Mouse (Mus musculus): ENCODE results near the gene Zfp648.

The Zfp648 gene

DNA sequence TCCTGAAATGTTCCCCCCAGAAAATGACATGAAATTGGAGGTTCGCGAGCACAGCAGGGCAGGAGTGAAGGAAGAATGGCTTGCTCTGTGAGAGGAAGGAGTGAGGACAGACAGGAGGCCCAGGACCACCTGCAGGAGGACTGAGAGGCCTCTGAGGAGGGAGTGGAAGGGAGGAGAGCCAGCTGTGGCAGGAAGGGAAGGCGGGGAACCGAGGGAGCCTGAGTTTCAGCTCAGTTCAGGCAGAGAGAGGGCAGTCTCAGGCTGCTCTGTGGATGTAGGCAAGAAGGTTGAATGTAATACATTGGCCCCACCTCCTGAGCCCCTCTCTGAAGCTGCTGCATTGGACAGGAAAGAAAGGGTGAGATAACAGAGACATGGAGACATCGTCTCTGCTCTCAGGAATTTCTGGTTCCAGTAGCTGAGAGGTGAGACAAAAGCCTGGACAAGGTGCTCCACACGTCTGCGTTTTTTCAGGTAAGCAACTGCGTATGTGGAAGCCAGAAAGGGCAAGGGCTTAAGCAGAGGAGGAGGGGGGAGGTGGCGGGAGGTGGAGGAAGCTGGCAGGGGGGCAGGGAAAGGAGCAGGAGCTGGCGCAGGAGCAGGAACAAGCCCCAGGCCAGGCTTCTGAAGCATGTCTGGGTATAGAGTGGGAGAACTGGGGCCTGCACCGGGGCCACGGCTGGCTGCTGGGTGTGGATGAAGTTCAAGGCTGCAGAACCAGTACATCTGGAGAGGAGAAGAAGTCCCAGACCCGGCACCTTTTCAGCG is at the start of gene Zfp648:
TSS of gene Zfp648 (plus strand) at position 233 of the 768 bp plus-strand sequence.
- no peak for DNase-seq

DNA sequence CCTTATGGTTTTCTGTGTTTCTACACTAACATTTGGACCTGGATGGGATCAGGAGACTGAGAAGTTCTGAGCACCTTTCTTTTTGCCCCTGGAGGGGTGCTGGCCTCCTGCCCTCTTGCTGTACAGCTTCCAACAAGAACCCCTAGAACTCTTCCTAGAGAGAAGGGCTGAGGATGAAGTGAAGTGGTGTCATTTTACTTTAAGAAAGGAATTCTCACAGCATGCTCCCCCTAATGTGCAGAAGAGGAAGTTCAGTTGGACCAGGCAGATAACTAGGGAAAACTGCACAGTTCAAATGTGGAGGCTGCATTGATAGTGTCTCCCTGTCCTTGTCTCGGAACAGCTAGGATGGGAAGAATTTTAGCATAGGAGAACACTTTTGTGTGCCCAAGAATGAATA is 48.4 kb upstream of the Zfp648 start:
- no peak for DNase-seq

DNA sequence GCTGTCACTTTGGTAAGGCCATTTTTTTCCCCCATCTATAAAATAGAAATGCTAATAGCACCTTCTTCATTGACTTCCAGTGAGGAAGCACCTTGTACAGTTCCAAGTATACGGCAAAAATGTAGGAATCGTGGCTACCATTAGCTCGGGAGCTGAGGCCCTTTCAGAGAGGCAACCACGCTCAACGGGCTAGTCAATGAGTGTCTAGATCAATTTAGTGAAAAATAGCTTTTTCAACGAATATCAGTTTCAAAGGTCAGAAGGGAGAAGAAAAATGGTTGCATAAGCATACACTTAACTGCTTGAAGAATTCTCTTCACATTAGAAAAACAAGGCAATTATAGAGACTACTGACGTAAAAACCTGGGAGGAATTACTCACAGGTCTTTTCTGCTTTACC is 47.2 kb upstream of the Zfp648 start:
- no peak for DNase-seq

DNA sequence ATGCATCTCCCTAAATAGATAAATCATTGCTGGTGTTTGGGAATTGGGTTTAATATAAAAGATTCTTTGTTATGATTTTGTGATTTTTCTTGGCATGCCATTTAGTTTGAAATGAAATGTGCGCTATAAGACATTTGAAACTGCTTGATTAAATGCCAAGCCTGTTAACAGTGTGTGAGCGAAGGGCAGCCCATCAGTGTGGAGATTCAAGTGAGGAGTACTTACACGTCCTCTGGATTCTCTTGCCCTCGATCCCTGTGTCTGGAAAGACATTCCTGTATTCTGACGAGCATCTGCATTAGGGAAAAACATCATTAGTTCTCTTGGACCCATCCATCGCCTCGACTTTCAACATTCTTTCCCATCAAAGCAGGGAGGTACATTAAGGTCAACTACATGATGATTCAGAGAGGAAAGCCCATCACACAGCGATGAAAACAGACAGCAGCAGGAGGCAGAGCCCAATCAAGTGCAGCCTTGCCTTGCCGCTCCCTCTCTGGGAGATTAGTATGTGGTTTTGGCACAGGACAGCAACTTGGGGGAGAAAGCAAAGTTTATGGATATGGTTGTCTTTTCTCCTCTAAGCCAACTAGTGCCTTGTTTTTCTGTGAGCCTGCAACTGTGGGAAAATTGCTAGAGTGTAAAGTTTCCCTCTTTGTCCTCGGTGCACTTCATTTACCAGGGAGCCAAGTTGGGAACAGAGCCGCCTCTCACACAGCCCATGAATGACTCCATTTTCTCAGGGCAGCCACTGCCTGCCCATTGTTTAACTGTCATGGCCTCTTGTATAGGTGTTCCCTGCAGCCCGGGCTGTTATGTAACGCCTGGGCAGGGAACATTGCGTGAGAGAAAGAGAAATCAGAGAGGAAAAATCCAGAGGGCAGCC is 44.6 kb upstream of the Zfp648 start:
- DNase-seq, result no peak

DNA sequence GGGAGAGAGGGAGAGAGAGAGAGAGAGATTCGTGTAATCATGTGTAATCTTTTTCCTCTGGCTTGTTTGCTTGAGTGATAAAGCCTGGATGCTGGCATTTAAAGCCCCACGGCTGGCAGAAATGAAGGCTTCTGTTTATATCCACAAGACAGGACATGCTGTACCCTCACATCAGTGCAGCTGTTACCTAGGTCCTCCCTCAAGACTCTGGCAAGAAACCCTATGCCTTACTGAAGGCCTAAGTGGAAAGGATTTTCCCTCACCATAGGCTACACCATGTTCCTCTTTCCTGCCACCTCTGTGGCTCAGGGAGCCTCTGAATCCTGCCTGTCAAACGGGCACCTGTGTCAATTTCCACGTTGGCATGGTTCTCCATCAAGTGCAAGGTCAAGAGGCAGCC is 43.9 kb upstream of the Zfp648 start:
- no peak for DNase-seq

DNA sequence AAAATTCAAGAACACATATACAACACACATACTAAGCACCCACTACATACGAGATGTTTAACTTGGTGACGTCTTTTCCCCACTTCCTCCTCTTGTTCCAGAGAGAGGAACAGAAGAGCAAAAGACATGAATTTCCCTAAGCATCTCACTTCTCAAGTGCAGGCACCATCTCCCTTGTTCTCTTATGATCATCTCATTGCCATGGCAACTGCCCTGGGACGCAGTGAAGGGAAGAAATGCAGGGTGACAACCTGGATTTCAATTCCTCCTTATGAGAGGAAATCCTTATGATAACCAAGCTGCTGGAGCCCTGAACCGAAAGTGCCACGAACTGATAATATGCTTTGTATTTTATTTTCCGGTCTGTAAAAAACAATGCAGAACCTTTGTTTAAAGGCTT is 33.3 kb upstream of the Zfp648 start:
- DNase-seq, result no peak

DNA sequence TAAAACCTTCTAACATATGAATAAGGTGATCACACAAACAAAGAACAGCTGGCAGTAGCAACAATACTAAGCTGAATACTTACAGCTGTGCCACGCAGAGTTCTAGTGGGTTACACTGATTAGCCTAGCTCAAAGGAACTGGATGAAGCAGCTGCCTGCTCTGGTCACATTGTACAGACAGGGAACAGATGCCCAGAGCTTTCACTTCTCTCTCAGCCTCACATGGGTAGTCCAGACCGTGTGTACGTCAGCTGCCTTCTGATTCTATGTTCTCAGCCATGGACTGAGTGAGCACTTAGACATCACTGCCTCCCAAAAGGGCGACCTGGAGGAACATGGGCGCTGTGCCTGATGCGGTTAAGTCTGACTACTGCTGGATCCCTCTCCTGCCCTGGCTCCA is 25.7 kb upstream of the Zfp648 start:
- DNase-seq, result no peak

DNA sequence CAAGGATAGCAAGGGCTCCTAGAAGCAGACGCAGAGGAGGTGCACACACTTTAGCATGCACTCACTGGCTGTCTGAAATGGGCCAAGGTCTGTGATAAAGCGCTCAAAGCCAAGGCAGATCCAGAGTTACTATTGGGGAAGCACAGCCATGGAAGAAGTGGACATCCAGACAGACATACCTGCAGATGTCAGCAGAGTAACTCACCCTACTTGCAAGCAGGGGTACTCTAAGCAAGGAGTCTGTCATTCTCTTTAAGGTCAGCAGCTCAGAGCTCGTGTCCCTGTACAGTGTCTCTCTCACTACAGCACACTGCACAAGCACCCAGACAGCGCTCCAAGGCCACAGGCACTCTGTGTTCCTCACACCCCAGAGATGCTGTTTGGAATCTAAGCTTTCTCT is 23.2 kb upstream of the Zfp648 start:
- DNase-seq, result no peak

DNA sequence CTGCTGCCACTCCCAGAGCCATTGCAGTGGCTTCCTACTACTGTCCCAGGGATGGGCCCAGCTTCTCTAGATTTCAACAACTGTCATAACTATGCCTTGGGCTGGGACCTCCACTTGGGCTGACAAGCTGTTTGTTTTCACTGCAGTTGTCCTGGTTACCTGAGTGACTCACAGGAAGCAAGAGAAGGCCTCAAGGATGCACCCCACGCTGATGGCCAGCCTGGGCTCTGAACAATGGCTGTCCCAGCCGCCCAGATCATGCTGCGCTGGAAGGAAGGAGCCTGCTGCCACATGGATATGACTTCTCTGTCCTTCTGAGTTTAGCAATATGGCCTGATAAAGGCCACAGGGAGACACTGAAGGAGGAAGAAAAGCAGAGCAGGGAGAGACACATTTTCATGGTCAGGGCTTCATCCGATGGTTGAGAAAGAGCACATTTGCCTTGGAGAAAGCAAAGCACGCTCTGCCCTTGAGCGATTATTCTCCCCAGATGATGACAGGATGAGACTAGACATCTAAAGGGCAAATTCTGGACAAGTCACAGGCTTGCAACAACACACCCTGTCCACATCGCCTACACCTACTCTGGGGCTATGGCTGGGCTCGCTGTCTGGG is 22.3 kb upstream of the Zfp648 start:
- DNase-seq, result no peak

DNA sequence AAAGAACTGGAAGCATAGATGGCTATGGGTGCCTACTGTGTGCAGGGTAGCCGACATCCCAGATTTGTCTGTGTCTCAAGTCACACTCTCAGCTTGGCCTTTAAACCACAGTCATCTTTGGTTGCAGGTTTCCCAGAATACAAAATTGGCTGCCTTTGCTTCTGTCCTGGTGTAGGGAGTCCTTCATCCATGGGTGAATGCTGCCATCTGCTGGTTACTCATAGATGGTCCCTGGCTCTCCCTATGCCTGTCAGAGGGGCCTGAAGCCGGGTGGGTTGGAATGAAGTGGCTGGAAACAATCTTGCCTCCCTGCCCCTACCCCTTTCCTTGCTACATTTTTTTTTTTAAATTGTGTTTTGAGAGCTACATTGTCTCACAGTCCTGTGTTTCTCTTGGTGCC is 20.0 kb upstream of the Zfp648 start:
- DNase-seq, result peak; percentile 53

DNA sequence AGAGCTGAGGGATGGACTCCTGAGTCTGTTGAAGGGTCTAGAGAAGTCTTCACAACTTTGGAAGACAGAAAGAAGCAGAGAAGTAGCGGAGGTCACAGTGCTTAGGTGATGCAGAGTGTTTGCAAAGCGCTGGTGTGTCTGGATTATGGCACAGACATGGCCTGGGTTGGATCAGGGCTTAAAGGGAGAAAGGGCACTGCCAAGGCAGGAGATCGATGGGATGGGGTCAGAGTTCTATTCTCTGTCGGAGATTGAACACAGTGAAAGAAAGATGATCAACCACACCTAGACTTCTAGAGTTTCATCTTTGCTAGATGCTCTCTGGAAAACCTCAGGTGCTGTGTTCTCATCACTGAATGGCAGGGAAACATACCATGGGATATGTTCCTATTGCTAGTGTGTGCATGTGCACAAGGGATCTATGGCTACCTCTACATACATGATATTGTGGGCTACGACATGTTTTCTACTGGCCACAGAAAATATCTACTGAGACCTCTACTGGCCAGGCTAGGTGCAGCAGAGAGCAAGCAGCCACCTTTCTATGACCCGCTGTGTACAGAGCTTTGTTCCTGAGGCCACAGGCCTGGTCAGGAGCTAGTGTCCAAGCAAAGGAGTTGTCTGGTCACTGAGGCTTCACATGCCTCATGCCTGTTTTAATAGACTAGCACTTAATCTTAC is 18.5 kb upstream of the Zfp648 start:
- no peak for DNase-seq

DNA sequence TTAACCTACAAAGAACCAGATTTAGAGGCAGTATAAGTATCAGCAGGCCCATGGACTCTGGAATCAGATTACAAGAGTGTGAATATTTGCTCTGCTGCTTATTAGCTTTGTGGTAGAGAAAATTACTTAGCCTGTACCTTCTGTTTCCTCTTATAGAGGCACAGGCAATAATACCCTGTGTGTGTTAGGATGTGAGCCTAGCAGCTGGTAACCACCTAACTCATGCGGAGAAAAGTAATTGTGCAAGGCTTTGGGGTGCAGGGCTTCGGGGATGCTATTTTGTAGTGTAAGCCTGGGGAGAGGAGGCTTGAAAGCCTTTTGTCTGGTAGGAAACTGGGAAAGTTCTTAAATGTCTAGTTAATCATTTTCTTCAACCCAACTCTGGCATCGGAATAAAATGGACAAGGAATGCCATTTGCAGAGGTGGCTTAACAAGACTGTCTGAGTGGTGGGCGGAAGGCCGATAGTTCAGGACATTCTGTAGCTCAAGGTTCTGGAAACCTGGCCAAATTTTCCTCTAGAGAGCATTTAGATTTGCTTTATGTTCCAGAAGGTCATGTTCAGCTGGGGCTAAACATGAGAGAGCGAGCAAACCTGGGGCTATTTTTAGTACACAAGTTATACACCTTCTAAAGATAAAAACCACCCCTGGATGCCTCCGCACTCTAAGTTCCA is 17.8 kb upstream of the Zfp648 start:
- DNase-seq, result no peak

DNA sequence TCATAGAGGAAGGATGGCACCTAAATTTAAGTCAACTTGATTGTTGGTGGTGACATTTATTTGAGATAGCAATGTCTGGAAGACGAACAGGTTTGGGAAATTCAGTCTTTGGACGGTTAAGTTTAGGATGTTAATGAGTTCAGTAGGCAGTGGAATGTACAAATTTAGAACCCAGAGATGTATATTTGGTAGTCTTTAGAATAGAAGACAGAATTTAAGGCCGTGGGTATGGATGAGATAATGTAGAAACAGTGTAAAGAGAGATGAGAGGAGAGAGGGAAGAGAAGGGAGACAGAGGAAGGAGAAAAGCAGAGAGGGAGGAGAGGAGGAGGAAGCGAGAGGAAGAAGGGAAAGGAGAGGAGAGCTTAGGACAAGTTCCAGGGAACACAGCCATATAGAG is 12.8 kb upstream of the Zfp648 start:
- no peak for DNase-seq

DNA sequence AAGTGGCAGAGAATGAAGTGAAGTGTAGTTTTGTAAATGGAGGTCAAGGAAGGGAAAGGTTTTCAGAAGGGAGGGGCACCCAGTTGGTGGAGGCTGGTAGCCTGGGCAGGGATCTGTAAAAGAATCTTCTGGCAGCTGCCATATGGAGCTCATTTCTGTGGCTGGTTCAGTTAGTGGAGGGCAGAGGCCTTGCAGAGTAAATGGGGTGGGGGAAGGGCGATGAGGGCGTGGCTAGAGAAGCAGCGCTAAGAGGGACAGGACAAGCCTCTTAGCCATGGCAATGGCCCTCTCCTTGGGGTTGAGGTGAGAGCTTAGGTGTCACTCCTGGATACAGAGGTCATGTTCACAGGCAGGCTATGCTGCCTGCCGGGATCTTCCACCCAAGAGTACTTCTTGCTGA is 12.4 kb upstream of the Zfp648 start:
- DNase-seq, result no peak

DNA sequence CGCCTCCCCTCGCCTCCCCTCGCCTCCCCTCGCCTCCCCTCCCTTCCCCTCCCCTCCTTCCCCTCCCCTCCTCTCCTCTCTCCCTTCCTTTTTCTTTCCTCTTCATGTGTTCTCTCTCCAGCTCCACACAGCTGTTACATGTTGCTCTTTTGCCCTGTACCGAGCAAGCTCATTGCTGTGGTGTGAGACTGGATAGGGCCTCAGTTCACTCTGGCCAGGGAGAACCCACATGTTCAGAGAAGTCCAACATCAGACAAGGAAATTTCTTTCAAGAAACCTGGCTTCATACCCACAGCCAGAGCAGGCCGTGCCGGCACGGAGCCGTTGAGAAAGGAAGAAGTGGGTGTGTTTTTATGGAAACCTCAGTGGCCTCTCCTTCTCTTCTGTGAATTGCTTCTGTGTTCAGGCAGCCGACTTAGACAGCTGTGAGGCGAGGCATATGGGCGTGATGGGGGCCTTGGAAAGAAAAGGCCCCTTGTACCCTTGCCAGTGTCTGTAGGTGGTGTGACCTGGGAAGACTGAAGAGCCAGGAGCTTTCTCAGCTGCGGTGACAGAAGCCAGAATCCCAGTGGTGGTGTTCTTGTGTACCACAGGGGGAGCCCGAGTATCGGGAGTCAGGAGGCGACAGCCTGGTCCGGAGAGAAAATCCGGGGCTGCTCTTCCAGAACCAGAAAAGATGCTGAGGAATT is 11.0 kb upstream of the Zfp648 start:
- DNase-seq, result no peak

DNA sequence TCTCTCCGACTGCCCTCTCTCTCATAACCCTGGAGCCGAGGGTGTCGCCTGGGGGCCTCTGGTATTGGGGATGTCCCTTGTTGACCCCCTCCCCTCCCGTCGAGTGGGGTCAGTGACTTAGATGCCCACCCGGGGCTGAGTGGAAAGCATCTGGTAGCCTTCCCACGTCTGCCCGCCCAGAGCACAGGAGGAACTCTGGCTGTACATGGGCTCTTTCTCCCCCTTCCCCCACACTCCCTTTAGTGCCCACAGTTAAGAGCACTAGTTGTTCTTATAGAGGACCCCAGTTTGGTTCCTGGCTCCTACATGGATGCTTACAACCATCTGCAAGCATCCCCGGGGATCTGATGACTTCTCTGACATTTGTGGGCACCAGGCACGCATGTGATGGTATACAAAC is 2.1 kb upstream of the Zfp648 start:
- DNase-seq, result no peak

DNA sequence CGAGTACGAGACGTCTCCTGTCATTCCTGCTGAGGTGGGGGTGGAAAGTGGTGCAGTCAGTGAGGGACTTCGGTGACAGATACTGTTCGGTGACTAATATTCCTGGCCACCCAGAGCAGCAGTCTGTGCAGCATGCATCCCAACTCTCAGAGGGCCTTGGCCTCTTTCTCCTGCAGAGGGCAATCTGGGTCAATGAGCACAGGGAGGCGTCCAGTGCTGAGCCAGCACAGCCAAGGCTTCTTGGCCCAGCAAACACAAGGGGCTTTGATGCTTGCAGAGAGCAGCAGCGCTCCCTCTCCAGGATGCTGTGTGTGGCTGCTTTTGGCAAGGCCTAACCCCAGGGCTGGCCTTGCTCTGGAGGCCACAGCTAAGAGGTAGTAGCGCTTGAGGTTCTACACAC is 1.6 kb downstream of the Zfp648 start:
- DNase-seq, result no peak

DNA sequence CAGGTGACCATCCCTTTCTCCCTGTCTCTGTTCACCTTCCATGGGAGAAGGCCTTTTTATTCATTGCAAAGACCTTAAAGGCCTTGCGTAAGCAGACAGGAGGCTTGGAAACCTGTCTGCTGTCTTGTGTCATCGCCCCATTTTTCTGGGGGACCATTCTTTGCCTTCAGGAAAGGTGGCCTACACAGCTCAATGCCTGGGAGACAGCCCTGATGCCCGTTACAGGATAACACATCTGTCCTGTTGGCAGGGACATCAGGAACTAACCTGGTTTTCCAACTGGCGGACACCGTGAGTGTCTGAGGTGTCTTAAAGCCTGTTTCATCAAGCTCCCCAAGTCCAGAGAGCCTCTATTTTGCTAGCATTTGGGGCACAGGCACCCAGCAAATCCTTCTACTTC is 2.4 kb downstream of the Zfp648 start:
- no peak for DNase-seq

DNA sequence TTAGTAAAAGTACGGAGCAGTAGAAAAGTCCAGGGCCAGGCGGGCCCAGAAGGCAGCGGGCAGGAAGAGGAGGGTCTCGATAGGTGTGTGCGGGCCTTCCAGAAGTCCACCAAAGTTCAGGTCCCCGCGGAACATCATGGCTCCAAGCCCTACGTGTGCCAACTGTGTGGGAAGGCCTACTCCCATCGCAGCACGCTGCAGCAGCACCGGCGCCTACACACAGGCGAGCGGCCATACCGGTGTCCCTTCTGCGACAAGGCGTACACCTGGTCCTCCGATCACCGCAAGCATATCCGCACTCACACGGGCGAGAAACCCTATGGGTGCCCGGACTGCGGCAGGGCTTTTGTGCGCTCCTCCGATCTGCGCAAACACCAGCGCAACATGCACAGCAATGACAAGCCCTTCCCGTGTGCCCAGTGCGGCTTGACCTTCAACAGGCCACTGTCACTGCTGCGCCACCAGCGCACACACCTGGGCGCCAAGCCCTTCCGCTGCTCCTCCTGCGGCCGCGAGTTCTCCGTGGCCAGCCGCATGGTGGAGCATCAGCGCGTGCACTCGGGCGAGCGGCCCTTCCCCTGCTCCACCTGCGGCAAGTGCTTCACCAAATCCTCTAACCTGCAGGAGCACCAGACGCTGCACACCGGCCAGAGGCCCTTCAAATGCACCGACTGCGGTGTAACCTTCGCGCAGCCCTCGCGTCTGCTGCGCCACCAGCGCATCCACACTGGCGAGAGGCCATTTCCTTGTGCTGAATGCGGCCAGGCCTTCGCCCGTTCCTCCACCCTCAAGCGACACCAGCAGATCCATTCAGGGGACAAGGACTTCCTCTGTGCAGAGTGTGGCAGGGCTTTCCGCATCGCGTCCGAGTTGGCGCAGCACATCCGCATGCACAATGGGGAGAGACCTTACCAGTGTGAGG is 3.9 kb downstream of the Zfp648 start:
- no peak for DNase-seq

DNA sequence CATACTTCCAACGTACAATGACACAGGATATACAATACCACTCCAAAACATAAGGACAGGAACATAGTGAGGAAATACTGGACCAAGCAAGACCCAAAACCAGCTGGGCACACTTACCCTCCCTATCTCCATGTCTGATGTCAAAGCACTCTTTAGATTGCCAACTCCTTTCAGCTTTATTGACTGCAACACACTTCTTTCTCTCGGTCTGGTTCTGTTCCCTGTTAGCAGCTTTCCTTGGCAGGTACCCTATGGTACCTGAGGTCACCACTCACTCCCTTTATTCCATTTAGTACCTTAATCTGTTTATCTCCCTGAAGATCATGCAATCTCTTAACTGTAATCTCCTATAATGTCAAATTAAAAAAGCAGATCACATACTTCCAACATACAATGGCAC is 19.0 kb downstream of the Zfp648 start:
- no peak for DNase-seq

DNA sequence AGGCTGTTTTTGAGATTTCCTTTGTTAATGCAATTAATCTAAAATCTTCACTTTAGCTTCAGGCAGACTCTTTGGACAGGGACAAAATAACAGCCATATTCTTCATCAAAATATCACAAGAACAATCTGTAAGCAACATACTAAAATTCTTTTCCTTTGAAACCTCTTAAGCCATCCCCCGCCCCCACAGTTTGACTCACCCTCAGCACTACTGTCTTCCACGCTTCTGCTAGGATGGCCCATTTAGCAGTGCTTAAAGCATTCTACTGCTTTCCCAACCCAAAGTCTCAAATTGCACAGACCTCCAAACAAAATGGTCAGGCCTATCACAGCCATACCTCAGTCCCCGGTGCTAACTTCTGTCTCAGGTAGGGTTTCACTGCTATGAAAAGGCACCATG is 19.6 kb downstream of the Zfp648 start:
- DNase-seq, result no peak

All from liver (tissue).